Comparison of ENCODE assay signal across 23 mouse cellular contexts in the genomic region with DNA sequence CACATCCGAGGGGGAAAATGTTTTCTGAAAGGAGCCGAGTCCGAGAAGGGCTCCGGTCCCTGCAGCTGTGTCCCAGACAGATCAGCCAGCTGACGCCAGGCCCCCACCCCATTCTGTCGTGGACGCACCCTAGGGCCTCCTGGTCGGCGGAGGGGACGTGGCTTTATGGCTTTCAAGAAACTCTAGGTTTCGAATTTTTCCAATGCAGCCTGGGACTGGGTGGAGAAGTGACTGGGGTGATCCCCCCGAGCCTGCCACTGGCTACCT.
DNase-seq lines count a peak whose midpoint lies in the region; ATAC-seq and TF ChIP-seq lines count a peak whose summit lies in the region.
"Had no signal": no experiment of that assay in that cellular context is flagged by ENCODE, and none has a peak within 500 bp of the region (broad histone marks: within the 10 kb centered on the region; RNA-seq: fewer than 3 reads in every experiment).

No protein-coding gene starts in this region.

- WGBS in forebrain, embryonic 10.5 days: 13% methylated on average over 12 of the region's 12 CpGs
- 19% methylated on average over 12 of the region's 12 CpGs for WGBS in forebrain, embryonic 13.5 days
- 28% methylated on average over 12 of the region's 12 CpGs for WGBS in hindbrain, embryonic 14.5 days
- 40% methylated on average over 12 of the region's 12 CpGs for WGBS in hindbrain, postnatal 0 days
- WGBS in limb, embryonic 13.5 days: 27% methylated on average over 12 of the region's 12 CpGs

- no peak overlapping the region for H3K4me2 ChIP-seq in forebrain, embryonic 13.5 days
- 0 out of 2 replicates have a peak overlapping the region, but pooled peaks have one; percentile 58 for H3K4me2 ChIP-seq in hindbrain, embryonic 14.5 days (replicated peaks)
- H3K4me2 ChIP-seq in hindbrain, postnatal 0 days (ENCODE audit: low read depth, low read length): no peak overlapping the region
- peak overlapping the region; percentile 83; the same call in 1 of the 2 replicates for H3K4me2 ChIP-seq in limb, embryonic 13.5 days (replicated peaks)
- H3K4me2 ChIP-seq: forebrain, embryonic 15.5 days had no signal

- TF ChIP-seq CTCF in hindbrain, postnatal 0 days (IDR thresholded peaks at IDR 0.05; ENCODE audit: low read depth): no peak
- no peak for TF ChIP-seq CTCF in E14TG2a.4 (conservative IDR thresholded peaks at IDR 0.05; ENCODE audit: low read length)

- no peak overlapping the region for H3K9ac ChIP-seq in forebrain, embryonic 13.5 days
- H3K9ac ChIP-seq in hindbrain, embryonic 14.5 days: no peak overlapping the region
- no peak overlapping the region for H3K9ac ChIP-seq in hindbrain, postnatal 0 days (replicated peaks; ENCODE audit: low read length)
- no peak overlapping the region for H3K9ac ChIP-seq in limb, embryonic 13.5 days
- H3K9ac ChIP-seq: forebrain, embryonic 15.5 days; liver, postnatal 0 days; stomach, embryonic 15.5 days had no signal

- no peak for DNase-seq in forebrain, embryonic 10.5 days (ENCODE audit: extremely low spot score, low spot score)
- no peak for DNase-seq in hindbrain, embryonic 14.5 days (ENCODE audit: low spot score)
- DNase-seq in hindbrain, postnatal 0 days (ENCODE audit: low spot score): no peak
- DNase-seq in right cerebral cortex, adult 2 months (ENCODE audit: low spot score in 2 of 2): no peak
- no peak for DNase-seq in urinary bladder, adult 18-20 months (ENCODE audit: low spot score in 2 of 2)
- DNase-seq: adrenal gland, postnatal 10 days; gastrocnemius, postnatal 36 days; kidney, adult 2 months; kidney, postnatal 25 days; layer of hippocampus, adult 9-11 months; liver, postnatal 0 days; lung, postnatal 10 days; right cerebral cortex, postnatal 25 days; thymus, adult 18-20 months; thymus, postnatal 4 days had no signal

- peak overlapping the region; percentile 80 for H3K27ac ChIP-seq in forebrain, embryonic 10.5 days
- no peak overlapping the region for H3K27ac ChIP-seq in forebrain, embryonic 13.5 days
- H3K27ac ChIP-seq in hindbrain, embryonic 14.5 days: no peak overlapping the region
- H3K27ac ChIP-seq in hindbrain, postnatal 0 days: no peak overlapping the region
- H3K27ac ChIP-seq in limb, embryonic 13.5 days: no peak overlapping the region
- H3K27ac ChIP-seq: forebrain, embryonic 15.5 days; heart, embryonic 13.5 days; stomach, embryonic 15.5 days had no signal

- peaks cover 52% of the 10 kb centered on the region for H3K4me1 ChIP-seq in forebrain, embryonic 10.5 days
- peaks cover 16% of the 10 kb centered on the region for H3K4me1 ChIP-seq in forebrain, embryonic 13.5 days
- peaks cover 19% of the 10 kb centered on the region for H3K4me1 ChIP-seq in hindbrain, embryonic 14.5 days (replicated peaks; ENCODE audit: control insufficient read depth, insufficient read depth, low read length)
- H3K4me1 ChIP-seq in hindbrain, postnatal 0 days (ENCODE audit: insufficient read depth, low read length): peaks cover 10% of the 10 kb centered on the region
- peaks cover 29% of the 10 kb centered on the region for H3K4me1 ChIP-seq in E14TG2a.4 (replicated peaks; ENCODE audit: low read depth, low read length)
- H3K4me1 ChIP-seq in limb, embryonic 13.5 days: peaks cover 42% of the 10 kb centered on the region

- no peaks in the 10 kb centered on the region for H3K36me3 ChIP-seq in forebrain, embryonic 10.5 days (replicated peaks)
- no peaks in the 10 kb centered on the region for H3K36me3 ChIP-seq in forebrain, embryonic 13.5 days (ENCODE audit: poor library complexity, severe bottlenecking)
- no peaks in the 10 kb centered on the region for H3K36me3 ChIP-seq in hindbrain, embryonic 14.5 days (replicated peaks; ENCODE audit: control insufficient read depth, insufficient read depth)
- H3K36me3 ChIP-seq in hindbrain, postnatal 0 days (ENCODE audit: insufficient read depth, low read length): no peaks in the 10 kb centered on the region
- H3K36me3 ChIP-seq in E14TG2a.4 (ENCODE audit: insufficient read depth, low read length): no peaks in the 10 kb centered on the region
- no peaks in the 10 kb centered on the region for H3K36me3 ChIP-seq in limb, embryonic 13.5 days
- H3K36me3 ChIP-seq: forebrain, embryonic 15.5 days; heart, embryonic 13.5 days; stomach, embryonic 15.5 days had no signal

- H3K27me3 ChIP-seq in forebrain, embryonic 10.5 days (ENCODE audit: poor library complexity, severe bottlenecking): peaks cover 99% of the 10 kb centered on the region
- peaks cover 99% of the 10 kb centered on the region for H3K27me3 ChIP-seq in forebrain, embryonic 13.5 days
- peaks cover 74% of the 10 kb centered on the region for H3K27me3 ChIP-seq in hindbrain, embryonic 14.5 days (ENCODE audit: control insufficient read depth, insufficient read depth, low read length)
- peaks cover 17% of the 10 kb centered on the region for H3K27me3 ChIP-seq in hindbrain, postnatal 0 days (ENCODE audit: insufficient read depth, low read length)
- H3K27me3 ChIP-seq in E14TG2a.4 (ENCODE audit: insufficient read depth, low read length): peaks cover 60% of the 10 kb centered on the region
- peaks cover 77% of the 10 kb centered on the region for H3K27me3 ChIP-seq in limb, embryonic 13.5 days
- H3K27me3 ChIP-seq: Patski had no signal

- 0 out of 2 replicates have a peak overlapping the region, but pooled peaks have one; percentile 42 for H3K4me3 ChIP-seq in forebrain, embryonic 10.5 days
- H3K4me3 ChIP-seq in forebrain, embryonic 13.5 days: no peak overlapping the region
- H3K4me3 ChIP-seq in hindbrain, embryonic 14.5 days (replicated peaks; ENCODE audit: low read length): no peak overlapping the region
- H3K4me3 ChIP-seq in hindbrain, postnatal 0 days (ENCODE audit: low read length): no peak overlapping the region
- H3K4me3 ChIP-seq in E14TG2a.4 (replicated peaks; ENCODE audit: low read length): 0 out of 2 replicates have a peak overlapping the region, but pooled peaks have one; percentile 71
- no peak overlapping the region for H3K4me3 ChIP-seq in limb, embryonic 13.5 days
- H3K4me3 ChIP-seq: forebrain, embryonic 15.5 days; stomach, embryonic 15.5 days had no signal

- ATAC-seq in forebrain, embryonic 13.5 days: no peak
- ATAC-seq in hindbrain, embryonic 14.5 days (ENCODE audit: low FRiP score): no peak
- ATAC-seq in hindbrain, postnatal 0 days: no peak
- ATAC-seq in limb, embryonic 13.5 days (ENCODE audit: low FRiP score, low read depth): no peak
- ATAC-seq: inflammation-experienced regulatory T-cells, adult 6 months; liver, postnatal 0 days; Patski had no signal

- no peaks in the 10 kb centered on the region for H3K9me3 ChIP-seq in forebrain, embryonic 10.5 days
- H3K9me3 ChIP-seq in forebrain, embryonic 13.5 days (replicated peaks): no peaks in the 10 kb centered on the region
- H3K9me3 ChIP-seq in hindbrain, embryonic 14.5 days (ENCODE audit: control insufficient read depth, low read length): no peaks in the 10 kb centered on the region
- no peaks in the 10 kb centered on the region for H3K9me3 ChIP-seq in hindbrain, postnatal 0 days (ENCODE audit: low read length)
- H3K9me3 ChIP-seq in E14TG2a.4 (ENCODE audit: low read length): no peaks in the 10 kb centered on the region
- H3K9me3 ChIP-seq in limb, embryonic 13.5 days: no peaks in the 10 kb centered on the region
- H3K9me3 ChIP-seq: forebrain, embryonic 15.5 days; heart, embryonic 13.5 days; stomach, embryonic 15.5 days had no signal

Comparison
In these comparisons a context has a peak if more than half of its experiments do, and no peak if none do; other contexts are left out.
1. H3K4me3 ChIP-seq: peak in forebrain, embryonic 10.5 days (single experiment) and E14TG2a.4 (single experiment); none in forebrain, embryonic 13.5 days (single experiment), hindbrain, embryonic 14.5 days (single experiment), hindbrain, postnatal 0 days (single experiment) and limb, embryonic 13.5 days (single experiment).
2. H3K4me2 ChIP-seq: peak in hindbrain, embryonic 14.5 days (single experiment) and limb, embryonic 13.5 days (single experiment); none in forebrain, embryonic 13.5 days (single experiment) and hindbrain, postnatal 0 days (single experiment).